Comparison of ENCODE assay signal across 11 mouse cellular contexts in the genomic region with DNA sequence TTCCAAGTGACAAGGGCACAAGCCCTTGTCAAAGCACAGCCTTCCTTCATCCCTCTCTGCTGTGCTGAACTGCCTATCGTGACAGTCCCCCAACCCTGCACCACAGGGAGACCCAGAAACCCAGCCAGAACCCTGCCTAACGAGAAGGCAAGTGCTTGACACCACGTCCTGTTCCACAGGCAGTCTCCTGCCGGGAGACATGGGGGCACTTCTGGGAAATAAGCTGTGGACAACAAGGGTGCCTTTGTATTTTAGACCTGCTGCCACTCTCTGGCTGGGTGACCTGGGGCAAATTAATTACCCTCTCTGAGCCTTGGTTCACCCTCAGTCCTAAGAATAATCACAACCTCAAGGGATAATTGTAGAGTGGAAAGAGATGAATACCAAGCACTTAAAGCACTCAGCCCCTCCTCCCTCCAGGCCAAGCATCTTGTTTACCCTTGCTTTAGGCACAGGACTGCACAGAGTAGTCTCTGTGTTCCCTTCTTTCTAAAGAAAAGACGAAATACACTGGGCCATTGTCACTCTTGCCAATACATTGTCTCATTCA.
DNase-seq lines count a peak whose midpoint lies in the region; ATAC-seq lines count a peak whose summit lies in the region.
"Had no signal": no experiment of that assay in that cellular context is flagged by ENCODE, and none has a peak within 500 bp of the region (broad histone marks: within the 10 kb centered on the region; RNA-seq: fewer than 3 reads in every experiment).

No protein-coding gene starts in this region.

- peaks cover 45% of the 10 kb centered on the region for H3K4me1 ChIP-seq in hindbrain, embryonic 10.5 days (replicated peaks)
- 0 out of 2 replicates have a peak, but pooled peaks cover 9% of the 10 kb centered on the region for H3K4me1 ChIP-seq in limb, embryonic 11.5 days (ENCODE audit: control insufficient read depth, insufficient read depth, low read length)
- 0 out of 2 replicates have a peak, but pooled peaks cover 4% of the 10 kb centered on the region for H3K4me1 ChIP-seq in kidney, embryonic 14.5 days (ENCODE audit: control insufficient read depth, insufficient read depth, low read length)
- H3K4me1 ChIP-seq: intestine, embryonic 15.5 days had no signal

- H3K27ac ChIP-seq in hindbrain, embryonic 10.5 days, result peak overlapping the region; percentile 46; the same call in 1 of the 2 replicates
- H3K27ac ChIP-seq in limb, embryonic 11.5 days (replicated peaks; ENCODE audit: low read depth, low read length), result peak overlapping the region; percentile 67; the same call in 1 of the 2 replicates
- H3K27ac ChIP-seq in kidney, embryonic 14.5 days (ENCODE audit: low read depth, low read length), result no peak overlapping the region
- H3K27ac ChIP-seq: intestine, embryonic 15.5 days had no signal

- no peak overlapping the region for H3K4me2 ChIP-seq in limb, embryonic 11.5 days (ENCODE audit: low read depth, severe bottlenecking)
- no peak overlapping the region for H3K4me2 ChIP-seq in kidney, embryonic 14.5 days (replicated peaks; ENCODE audit: low read depth, low read length)
- H3K4me2 ChIP-seq: intestine, embryonic 15.5 days had no signal

- no peaks in the 10 kb centered on the region for H3K36me3 ChIP-seq in hindbrain, embryonic 10.5 days
- no peaks in the 10 kb centered on the region for H3K36me3 ChIP-seq in limb, embryonic 11.5 days (ENCODE audit: control insufficient read depth, insufficient read depth, low read length)
- no peaks in the 10 kb centered on the region for H3K36me3 ChIP-seq in kidney, embryonic 14.5 days (ENCODE audit: control insufficient read depth, insufficient read depth, low read length)
- H3K36me3 ChIP-seq: intestine, embryonic 15.5 days had no signal

- 0 out of 2 replicates have a peak, but pooled peaks cover 3% of the 10 kb centered on the region for H3K27me3 ChIP-seq in hindbrain, embryonic 10.5 days (ENCODE audit: insufficient read depth, poor library complexity, severe bottlenecking)
- H3K27me3 ChIP-seq in limb, embryonic 11.5 days (ENCODE audit: control insufficient read depth, insufficient read depth, low read length), result no peaks in the 10 kb centered on the region
- H3K27me3 ChIP-seq in kidney, embryonic 14.5 days (ENCODE audit: control insufficient read depth, insufficient read depth, low read length), result no peaks in the 10 kb centered on the region
- H3K27me3 ChIP-seq: intestine, embryonic 15.5 days had no signal

- DNase-seq in retina, postnatal 1 day, result peak; percentile 91
- DNase-seq in retina, embryonic 14.5 days (ENCODE audit: low spot score), result no peak
- no peak for DNase-seq in hindbrain, embryonic 10.5 days (ENCODE audit: low spot score)
- no peak for DNase-seq in limb, embryonic 11.5 days (ENCODE audit: low spot score)
- DNase-seq in telencephalon, adult 2 months (ENCODE audit: low read depth, low spot score), result peak; percentile 63
- no peak for DNase-seq in gastrocnemius, postnatal 10 days
- no peak for DNase-seq in kidney, adult 18-20 months

- no peak overlapping the region for H3K4me3 ChIP-seq in hindbrain, embryonic 10.5 days
- H3K4me3 ChIP-seq in limb, embryonic 11.5 days (ENCODE audit: low read depth, low read length), result no peak overlapping the region
- H3K4me3 ChIP-seq in kidney, embryonic 14.5 days (ENCODE audit: low read length), result no peak overlapping the region
- H3K4me3 ChIP-seq: intestine, embryonic 15.5 days had no signal

- 0 out of 2 replicates have a peak, but pooled peaks cover 2% of the 10 kb centered on the region for H3K9me3 ChIP-seq in hindbrain, embryonic 10.5 days
- no peaks in the 10 kb centered on the region for H3K9me3 ChIP-seq in limb, embryonic 11.5 days (ENCODE audit: control insufficient read depth, low read length)
- peaks cover 4% of the 10 kb centered on the region; the same call in 1 of the 2 replicates for H3K9me3 ChIP-seq in kidney, embryonic 14.5 days (ENCODE audit: control insufficient read depth, low read length)

- WGBS in hindbrain, embryonic 10.5 days, result 16% methylated on average over 5 of the region's 5 CpGs
- 36% methylated on average over 5 of the region's 5 CpGs for WGBS in limb, embryonic 11.5 days
- 42% methylated on average over 5 of the region's 5 CpGs for WGBS in kidney, embryonic 14.5 days

- no peak; the same call in 1 of the 2 replicates for ATAC-seq in limb, embryonic 11.5 days (ENCODE audit: insufficient number of reproducible peaks, low FRiP score, low TSS enrichment, low read depth)
- ATAC-seq in kidney, embryonic 14.5 days (ENCODE audit: low FRiP score, low TSS enrichment), result no peak
- ATAC-seq: CD4-positive, CD25-positive, alpha-beta regulatory T cell, adult 4 months; intestine, embryonic 15.5 days; lung, postnatal 0 days had no signal

- H3K9ac ChIP-seq in limb, embryonic 11.5 days (ENCODE audit: low read length), result no peak overlapping the region
- H3K9ac ChIP-seq in kidney, embryonic 14.5 days (ENCODE audit: low read depth, low read length), result no peak overlapping the region
- H3K9ac ChIP-seq: intestine, embryonic 15.5 days had no signal

Comparison
In these comparisons a context has a peak if more than half of its experiments do, and no peak if none do; other contexts are left out.
1. DNase-seq: peak in retina, postnatal 1 day (single experiment) and telencephalon, adult 2 months (single experiment); none in retina, embryonic 14.5 days (single experiment), hindbrain, embryonic 10.5 days (single experiment), limb, embryonic 11.5 days (single experiment), gastrocnemius, postnatal 10 days (single experiment) and kidney, adult 18-20 months (single experiment).